Mouse (Mus musculus) ES-E14 (cell line): ENCODE results near the gene Myod1.

ENCODE experiments used
- CHD2 ChIP-seq: IDR thresholded peaks from 2 replicates; pipeline ENCODE4 v1.6.1; 2014; ENCODE audit warnings: mild to moderate bottlenecking, low read depth, low read length, inconsistent platforms
- HCFC1 ChIP-seq: IDR thresholded peaks from 2 replicates; pipeline ENCODE4 v1.6.1; 2012; ENCODE audit warnings: low read length, inconsistent platforms, borderline replicate concordance; ENCODE audit not compliant: insufficient read depth
- MAFK ChIP-seq: IDR thresholded peaks from 2 replicates; pipeline ENCODE4 v1.6.1; 2014; ENCODE audit warnings: mild to moderate bottlenecking, low read depth, low read length, inconsistent platforms; ENCODE audit not compliant: insufficient read depth
- ZNF384 ChIP-seq: IDR thresholded peaks from 2 replicates; pipeline ENCODE4 v1.6.1; 2012; ENCODE audit warnings: low read depth, low read length, inconsistent platforms

DNA sequence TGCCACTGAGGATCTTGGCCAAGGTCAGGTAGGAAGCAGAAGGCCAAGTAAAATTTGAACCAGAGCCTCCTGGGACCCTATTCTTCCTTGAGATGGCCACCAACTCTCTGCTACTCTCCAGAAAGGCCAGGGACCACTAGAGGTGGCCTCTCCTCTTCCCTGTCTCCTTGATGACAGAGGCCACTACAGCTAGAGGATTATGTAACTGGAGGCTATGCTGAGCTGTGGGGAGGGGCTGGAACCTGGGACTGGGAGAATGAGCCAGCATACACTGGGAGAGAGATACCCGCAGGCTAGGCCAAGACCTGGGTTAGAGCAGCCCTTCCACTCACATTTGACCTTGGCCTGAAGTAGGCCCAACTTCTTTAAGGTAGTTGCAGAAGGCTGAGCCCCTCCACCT lies 23.4 kb downstream of the Myod1 start:
- TF ChIP-seq CHD2 = no peak
- no peak for TF ChIP-seq ZNF384
- TF ChIP-seq MAFK = no peak
- no peak for TF ChIP-seq HCFC1
